Mouse (Mus musculus) Muller cell, postnatal 12 days (primary cell): ENCODE measurements at regions not wholly inside any gene's neighbourhood (a gene's known extent, or its start where the extent isn't known, plus 50 kb on each side); places are given as distances from the start of the nearest gene placed in this dataset.

Experiments used
- DNase-seq: peaks from one replicate; pipeline ENCODE4 v3.0.0-alpha.2; 2015; ENCODE audit errors: inconsistent ontology term

- DNase-seq = no peak
These were observed 142.0 kb upstream of the Tut7 start for GRCm38 (mm10) chr13:59964981-59965380.

GRCm38 (mm10) chr13:59962676-59963664, 140.0 kb upstream of the Tut7 start:
- no peak for DNase-seq

- DNase-seq = no peak
These were observed 133.5 kb upstream of the Tut7 start for GRCm38 (mm10) chr13:59956441-59956840.

- DNase-seq = no peak
These were observed 129.9 kb upstream of the Tut7 start for GRCm38 (mm10) chr13:59952809-59953208.

- DNase-seq = no peak
These were observed 129.2 kb upstream of the Tut7 start for GRCm38 (mm10) chr13:59952116-59952515.

GRCm38 (mm10) chr13:59950281-59950680, 127.3 kb upstream of the Tut7 start:
- no peak for DNase-seq

- no peak for DNase-seq
These were observed 126.5 kb upstream of the Tut7 start for GRCm38 (mm10) chr13:59949471-59949870.

GRCm38 (mm10) chr13:59948496-59949138, 125.7 kb upstream of the Tut7 start:
- no peak for DNase-seq

- DNase-seq = no peak
These were observed 124.5 kb upstream of the Tut7 start for GRCm38 (mm10) chr13:59947461-59947860.

GRCm38 (mm10) chr13:59946509-59946908, 123.6 kb upstream of the Tut7 start:
- DNase-seq = no peak

- DNase-seq = no peak
These were observed 122.7 kb upstream of the Tut7 start for GRCm38 (mm10) chr13:59945631-59946030.

- DNase-seq = no peak
These were observed 120.7 kb upstream of the Tut7 start for GRCm38 (mm10) chr13:59943602-59944140.

- DNase-seq = peak; percentile 76
These were observed 120.1 kb upstream of the Tut7 start for GRCm38 (mm10) chr13:59943020-59943419.

GRCm38 (mm10) chr13:59941519-59941918, 118.6 kb upstream of the Tut7 start:
- no peak for DNase-seq

GRCm38 (mm10) chr13:59940414-59941205, 117.7 kb upstream of the Tut7 start:
- no peak for DNase-seq

GRCm38 (mm10) chr13:59939886-59940285, 116.9 kb upstream of the Tut7 start:
- no peak for DNase-seq

GRCm38 (mm10) chr13:59937147-59937546, 114.2 kb upstream of the Tut7 start:
- no peak for DNase-seq

GRCm38 (mm10) chr13:59934556-59934955, 111.6 kb upstream of the Tut7 start:
- DNase-seq = no peak

- no peak for DNase-seq
These were observed 111.1 kb upstream of the Tut7 start for GRCm38 (mm10) chr13:59934093-59934492.

- peak; percentile 61 for DNase-seq
These were observed 104.6 kb upstream of the Tut7 start for GRCm38 (mm10) chr13:59927379-59928111.

GRCm38 (mm10) chr13:59925845-59926481, 103.0 kb upstream of the Tut7 start:
- DNase-seq = peak; percentile 85
